Mouse (Mus musculus) hindbrain, embryonic 10.5 days (tissue): ENCODE measurements around the gene P2ry6. TPM values are rescaled to one million over a fixed set of nuclear protein-coding genes. Genes with fewer than 3 reads are reported as not detected.

Experiments used
- DNase-seq: peaks from one replicate; pipeline ENCODE4 v3.0.0-alpha.2; 2017; ENCODE audit warnings: low spot score
- H3K27ac ChIP-seq: fragments of 300-500 bp; sonication (generic); 2 replicates; pipeline ENCODE4 v1.5.1; 2016; ENCODE audit warnings: mild to moderate bottlenecking, moderate library complexity
- H3K27me3 ChIP-seq: fragments of 300-500 bp; sonication (generic); 2 replicates; pipeline ENCODE4 v1.6.1; 2016; ENCODE audit warnings: mild to moderate bottlenecking; ENCODE audit not compliant: poor library complexity, insufficient read depth, severe bottlenecking
- H3K36me3 ChIP-seq: fragments of 300-500 bp; sonication (generic); 2 replicates; pipeline ENCODE4 v1.6.1; 2016; ENCODE audit warnings: mild to moderate bottlenecking, moderate library complexity
- H3K4me1 ChIP-seq: fragments of 300-500 bp; sonication (generic); replicated peaks from 2 replicates; pipeline ENCODE4 v1.6.1; 2016; ENCODE audit warnings: mild to moderate bottlenecking
- H3K4me3 ChIP-seq: fragments of 300-500 bp; sonication (generic); 2 replicates; pipeline ENCODE4 v1.5.1; 2016; ENCODE audit warnings: mild to moderate bottlenecking, moderate library complexity
- H3K9me3 ChIP-seq: fragments of 300-500 bp; sonication (generic); 2 replicates; pipeline ENCODE4 v1.6.1; 2016; ENCODE audit warnings: mild to moderate bottlenecking, moderate library complexity
- WGBS: fragments of 180-500 bp; shearing (Covaris S2); methylation state at CpG from one replicate; pipeline ENCODE4 v1.1.7; 2016; 5-methylcytosine and 5-hydroxymethylcytosine counted together
- polyA plus RNA-seq: library from polyadenylated mRNA; unstranded; fragments of >200 nt; fragmentation: Nextera tagmentation; extraction: Ambion mirVana; gene quantifications from 2 replicates; pipeline ENCODE4 v1.2.1, GENCODE M21; 2016

Gene P2ry6
- polyA plus RNA-seq, 1 experiment from 2014 or later: 3.3 TPM

GRCm38 (mm10) chr7:100919006-100919808, 55.2 kb downstream of the P2ry6 start:
- WGBS: 40% methylated on average over 7 of the region's 7 CpGs
- no peak for DNase-seq
- Histone ChIP-seq H3K9me3 (no peaks in the 10 kb centered on the region), H3K4me1 (peaks cover 80% of the 10 kb centered on the region), H3K27me3 (no peaks in the 10 kb centered on the region), H3K4me3 (peak overlapping the region; percentile 26; the same call in 1 of the 2 replicates), H3K27ac (peak overlapping the region; percentile 82), H3K36me3 (peaks cover 87% of the 10 kb centered on the region)

- Histone ChIP-seq H3K9me3 (no peaks in the 10 kb centered on the region), H3K4me1 (peaks cover 80% of the 10 kb centered on the region), H3K27ac (peak overlapping the region; percentile 82), H3K27me3 (no peaks in the 10 kb centered on the region), H3K36me3 (peaks cover 88% of the 10 kb centered on the region), H3K4me3 (peak overlapping the region; percentile 16; the same call in 1 of the 2 replicates)
- 55% methylated on average over 9 of the region's 9 CpGs for WGBS
- DNase-seq: no peak
These were observed 56.3 kb downstream of the P2ry6 start for GRCm38 (mm10) chr7:100918176-100918575.

- no peaks in the 10 kb centered on the region for H3K9me3 ChIP-seq
- H3K4me1 ChIP-seq: peaks cover 80% of the 10 kb centered on the region
- H3K27ac ChIP-seq: peak overlapping the region; percentile 82
- H3K27me3 ChIP-seq: no peaks in the 10 kb centered on the region
- peak overlapping the region; percentile 16; the same call in 1 of the 2 replicates for H3K4me3 ChIP-seq
- 74% methylated on average over 6 of the region's 6 CpGs for WGBS
- peaks cover 84% of the 10 kb centered on the region for H3K36me3 ChIP-seq
- DNase-seq: no peak
These were observed 56.7 kb downstream of the P2ry6 start for GRCm38 (mm10) chr7:100917751-100918150.

GRCm38 (mm10) chr7:100916526-100916925, 57.9 kb downstream of the P2ry6 start:
- DNase-seq: no peak
- Histone ChIP-seq H3K4me1 (peaks cover 80% of the 10 kb centered on the region), H3K27ac (0 out of 2 replicates have a peak overlapping the region, but pooled peaks have one; percentile 14), H3K9me3 (no peaks in the 10 kb centered on the region), H3K36me3 (peaks cover 72% of the 10 kb centered on the region), H3K27me3 (no peaks in the 10 kb centered on the region), H3K4me3 (no peak overlapping the region)
- WGBS: 91% methylated on average over 6 of the region's 6 CpGs

- Histone ChIP-seq H3K27me3 (no peaks in the 10 kb centered on the region), H3K4me3 (no peak overlapping the region), H3K9me3 (no peaks in the 10 kb centered on the region), H3K27ac (peak overlapping the region; percentile 35; the same call in 1 of the 2 replicates), H3K4me1 (peaks cover 81% of the 10 kb centered on the region), H3K36me3 (peaks cover 59% of the 10 kb centered on the region)
- DNase-seq: no peak
- 87% methylated on average over 5 of the region's 5 CpGs for WGBS
These were observed 59.2 kb downstream of the P2ry6 start for GRCm38 (mm10) chr7:100915204-100915603.

- Histone ChIP-seq H3K4me3 (peak overlapping the region; percentile 18), H3K27me3 (no peaks in the 10 kb centered on the region), H3K9me3 (no peaks in the 10 kb centered on the region), H3K4me1 (peaks cover 76% of the 10 kb centered on the region), H3K27ac (peak overlapping the region; percentile 87), H3K36me3 (peaks cover 51% of the 10 kb centered on the region)
- 40% methylated on average over 9 of the region's 9 CpGs for WGBS
- no peak for DNase-seq
These were observed 62.7 kb downstream of the P2ry6 start for GRCm38 (mm10) chr7:100911791-100912190.

GRCm38 (mm10) chr7:100911246-100911770, 63.1 kb downstream of the P2ry6 start:
- Histone ChIP-seq H3K4me3 (peak overlapping the region; percentile 18), H3K27me3 (no peaks in the 10 kb centered on the region), H3K36me3 (peaks cover 48% of the 10 kb centered on the region), H3K4me1 (peaks cover 72% of the 10 kb centered on the region), H3K9me3 (no peaks in the 10 kb centered on the region), H3K27ac (peak overlapping the region; percentile 87)
- 1% methylated on average over 2 of the region's 2 CpGs for WGBS
- peak; percentile 86 for DNase-seq

GRCm38 (mm10) chr7:100908567-100908966, 65.9 kb downstream of the P2ry6 start:
- WGBS: 47% methylated on average over 8 of the region's 8 CpGs
- H3K27me3 ChIP-seq: no peaks in the 10 kb centered on the region
- no peak for DNase-seq
- H3K4me3 ChIP-seq: no peak overlapping the region
- H3K9me3 ChIP-seq: no peaks in the 10 kb centered on the region
- peaks cover 40% of the 10 kb centered on the region for H3K36me3 ChIP-seq
- H3K4me1 ChIP-seq: peaks cover 62% of the 10 kb centered on the region
- H3K27ac ChIP-seq: peak overlapping the region; percentile 50

- Histone ChIP-seq H3K27ac (peak overlapping the region; percentile 50), H3K36me3 (peaks cover 40% of the 10 kb centered on the region), H3K4me3 (no peak overlapping the region), H3K4me1 (peaks cover 57% of the 10 kb centered on the region), H3K27me3 (no peaks in the 10 kb centered on the region), H3K9me3 (no peaks in the 10 kb centered on the region)
- 77% methylated on average over 8 of the region's 8 CpGs for WGBS
- no peak for DNase-seq
These were observed 66.4 kb downstream of the P2ry6 start for GRCm38 (mm10) chr7:100908061-100908460.

GRCm38 (mm10) chr7:100907231-100907630, 67.2 kb downstream of the P2ry6 start:
- no peaks in the 10 kb centered on the region for H3K27me3 ChIP-seq
- WGBS: 0% methylated on average over 1 of the region's 1 CpGs
- H3K27ac ChIP-seq: peak overlapping the region; percentile 50; the same call in 1 of the 2 replicates
- peaks cover 40% of the 10 kb centered on the region for H3K36me3 ChIP-seq
- peak; percentile 78 for DNase-seq
- no peaks in the 10 kb centered on the region for H3K9me3 ChIP-seq
- H3K4me3 ChIP-seq: no peak overlapping the region
- peaks cover 48% of the 10 kb centered on the region for H3K4me1 ChIP-seq

GRCm38 (mm10) chr7:100906029-100906789, 68.2 kb downstream of the P2ry6 start:
- peaks cover 45% of the 10 kb centered on the region for H3K36me3 ChIP-seq
- no peak overlapping the region for H3K27ac ChIP-seq
- DNase-seq: no peak
- H3K9me3 ChIP-seq: no peaks in the 10 kb centered on the region
- H3K4me1 ChIP-seq: peaks cover 38% of the 10 kb centered on the region
- WGBS: 92% methylated on average over 10 of the region's 10 CpGs
- no peaks in the 10 kb centered on the region for H3K27me3 ChIP-seq
- H3K4me3 ChIP-seq: no peak overlapping the region

GRCm38 (mm10) chr7:100905037-100905436, 69.4 kb downstream of the P2ry6 start:
- no peak for DNase-seq
- no peak overlapping the region for H3K4me3 ChIP-seq
- no peak overlapping the region for H3K27ac ChIP-seq
- H3K27me3 ChIP-seq: no peaks in the 10 kb centered on the region
- 92% methylated on average over 7 of the region's 7 CpGs for WGBS
- no peaks in the 10 kb centered on the region for H3K9me3 ChIP-seq
- peaks cover 43% of the 10 kb centered on the region for H3K36me3 ChIP-seq
- H3K4me1 ChIP-seq: peaks cover 26% of the 10 kb centered on the region
